Mouse (Mus musculus) heart, postnatal 0 days (tissue): ENCODE results near the gene Gm10190.

Experiments used
- CTCF ChIP-seq: IDR thresholded peaks from 2 replicates; pipeline ENCODE4 v1.5.1; 2016; ENCODE audit warnings: antibody characterized with exemption, control low read depth, low read depth
- EP300 ChIP-seq: IDR thresholded peaks from 2 replicates; pipeline ENCODE4 v1.6.1; 2016; ENCODE audit warnings: antibody characterized with exemption, low read depth

GRCm38 (mm10) chr17:80326431-80326830 lies 46.9 kb downstream of the Gm10190 start:
- no peak for TF ChIP-seq CTCF
- TF ChIP-seq EP300, result no peak
